Mouse (Mus musculus): ENCODE results near the gene Med25.

Gene Med25

DNA sequence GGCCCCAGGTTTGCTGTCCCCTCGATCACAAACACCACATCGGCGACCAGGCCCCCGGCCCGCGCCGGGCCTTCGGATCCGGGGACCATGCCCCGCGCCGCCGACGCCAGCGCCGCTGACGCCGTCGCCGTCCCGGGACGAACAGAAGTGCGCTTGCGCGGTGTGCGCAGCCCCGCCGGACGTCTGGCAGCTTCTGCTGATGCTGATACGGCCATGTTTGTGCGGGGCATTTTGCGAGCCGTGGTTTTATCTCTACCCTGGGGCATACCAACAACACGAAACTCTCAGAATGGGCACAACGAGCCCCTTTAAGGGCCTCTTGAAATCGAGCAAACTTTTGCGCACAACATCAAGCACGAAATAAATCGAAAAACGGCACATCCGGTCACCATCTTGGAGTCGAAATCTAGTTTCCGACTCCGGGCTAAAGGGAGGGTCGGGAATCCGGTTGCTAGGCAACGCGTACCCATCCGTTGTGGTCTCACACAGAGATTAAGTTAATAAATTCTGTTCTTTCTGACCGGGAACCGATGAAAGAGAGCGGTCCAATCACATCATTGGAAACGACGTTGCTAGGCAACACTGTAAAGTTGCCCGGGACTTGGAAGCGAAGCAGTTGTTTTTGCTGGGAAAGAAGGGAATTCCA is at the start of gene Med25:
Gene Med25, minus strand, starts transcription at position 437 of the 646 bp plus-strand sequence.
- DNase-seq (ENCODE audit: low spot score): peak; percentile 95

- no peak for DNase-seq (ENCODE audit: low spot score)
Measured at GRCm38 (mm10) chr7:44938680-44939079, 46.2 kb upstream of the Med25 start.

- DNase-seq (ENCODE audit: low spot score): peak; percentile 100
Measured at GRCm38 (mm10) chr7:44929204-44930151, 37.0 kb upstream of the Med25 start, which contains the start of gene Ap2a1. Gene Ap2a1 (minus strand): TSS chr7:44929496.

DNA sequence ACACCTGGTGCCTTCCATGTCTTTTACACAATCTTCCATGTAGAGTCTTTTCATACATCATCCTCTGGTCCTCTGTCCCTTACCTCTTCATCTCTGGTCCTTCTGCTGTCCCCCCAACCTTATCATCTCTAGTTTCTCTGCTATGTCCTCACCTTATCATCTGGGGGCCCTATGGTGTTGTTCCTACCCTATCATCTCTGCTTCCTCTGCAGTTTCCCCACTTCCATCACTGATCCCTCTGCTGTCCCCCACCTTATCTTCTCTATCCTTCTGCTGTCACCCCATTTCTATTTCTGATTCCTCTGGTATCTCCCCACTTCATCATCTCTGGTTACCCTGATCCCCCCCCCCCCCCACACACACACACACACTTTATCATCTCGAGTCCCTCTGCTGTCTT is 36.1 kb upstream of the Med25 start:
- DNase-seq (ENCODE audit: low spot score): no peak

- DNase-seq (ENCODE audit: low spot score): no peak
Measured at GRCm38 (mm10) chr7:44925468-44925867, 33.0 kb upstream of the Med25 start.

DNA sequence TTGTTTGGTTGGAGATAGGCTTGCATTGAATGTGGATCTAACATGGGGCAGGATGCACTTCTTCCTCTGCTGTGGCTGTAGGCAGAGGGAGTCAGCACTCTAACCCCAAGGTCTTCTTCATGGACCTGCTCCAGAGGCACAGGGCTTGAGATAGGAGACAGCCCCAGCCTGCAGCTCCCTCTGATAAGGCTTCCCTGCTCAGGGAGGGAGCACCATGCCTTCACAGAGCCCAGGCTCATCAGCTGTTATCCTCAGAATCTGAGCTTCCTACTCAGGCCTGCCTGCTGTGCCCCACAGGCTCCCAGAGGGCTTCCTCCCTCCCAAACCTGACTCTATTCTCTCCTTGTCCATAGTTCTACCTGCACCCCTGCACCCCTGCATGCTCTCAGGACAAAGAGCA is 30.0 kb upstream of the Med25 start:
- DNase-seq (ENCODE audit: low spot score): no peak

- no peak for DNase-seq (ENCODE audit: low spot score)
Measured at GRCm38 (mm10) chr7:44919127-44919526, 26.6 kb upstream of the Med25 start.

GRCm38 (mm10) chr7:44918219-44918618 is 25.7 kb upstream of the Med25 start:
- no peak for DNase-seq (ENCODE audit: low spot score)

GRCm38 (mm10) chr7:44916881-44917280 is 24.4 kb upstream of the Med25 start:
- no peak for DNase-seq (ENCODE audit: low spot score)

- DNase-seq (ENCODE audit: low spot score): no peak
Measured at GRCm38 (mm10) chr7:44916191-44916590, 23.7 kb upstream of the Med25 start.

DNA sequence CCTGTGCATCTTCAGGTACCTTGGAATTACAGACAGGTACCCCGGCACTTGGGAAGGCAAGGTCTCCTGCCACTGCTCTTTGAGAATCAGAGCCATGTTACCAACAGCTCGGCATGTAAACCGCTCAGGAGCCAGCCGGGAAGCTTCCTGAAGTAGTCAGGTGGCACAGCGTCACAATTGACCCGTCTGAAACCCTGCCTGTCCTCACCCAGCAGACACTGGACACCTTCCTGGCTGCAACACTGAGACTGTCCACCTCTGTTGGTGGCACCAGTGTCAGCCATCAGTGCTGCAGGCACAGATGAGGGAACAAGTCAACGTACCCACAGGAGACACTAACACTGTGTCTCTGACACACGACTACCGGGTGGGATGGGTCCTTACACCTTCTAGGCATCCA is 22.8 kb upstream of the Med25 start:
- DNase-seq (ENCODE audit: low spot score): no peak

DNA sequence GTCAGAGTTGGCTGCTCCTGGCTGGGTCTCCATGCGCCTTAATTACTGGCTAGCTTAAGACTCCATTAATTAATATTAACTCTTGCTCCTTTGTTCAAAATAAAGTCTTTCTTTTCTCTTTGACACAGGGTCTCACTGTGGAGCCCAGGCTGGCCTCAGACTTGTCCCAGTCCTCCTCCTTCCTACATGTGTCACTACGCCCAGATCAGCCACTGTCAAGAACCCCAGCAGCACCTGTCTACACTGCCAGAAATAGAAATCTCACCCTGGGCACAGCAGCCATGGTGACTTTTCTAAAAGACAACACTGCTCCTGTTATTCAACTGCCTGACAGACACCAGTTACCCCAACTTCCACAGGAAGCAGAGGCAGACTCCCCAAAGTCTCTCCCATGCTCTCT is 21.9 kb upstream of the Med25 start:
- no peak for DNase-seq (ENCODE audit: low spot score)

GRCm38 (mm10) chr7:44908706-44909476 is 16.4 kb upstream of the Med25 start:
- no peak for DNase-seq (ENCODE audit: low spot score)

GRCm38 (mm10) chr7:44905430-44905829 is 12.9 kb upstream of the Med25 start:
- DNase-seq (ENCODE audit: low spot score): no peak

GRCm38 (mm10) chr7:44901230-44901722 is 8.8 kb upstream of the Med25 start:
- DNase-seq (ENCODE audit: low spot score): no peak

DNA sequence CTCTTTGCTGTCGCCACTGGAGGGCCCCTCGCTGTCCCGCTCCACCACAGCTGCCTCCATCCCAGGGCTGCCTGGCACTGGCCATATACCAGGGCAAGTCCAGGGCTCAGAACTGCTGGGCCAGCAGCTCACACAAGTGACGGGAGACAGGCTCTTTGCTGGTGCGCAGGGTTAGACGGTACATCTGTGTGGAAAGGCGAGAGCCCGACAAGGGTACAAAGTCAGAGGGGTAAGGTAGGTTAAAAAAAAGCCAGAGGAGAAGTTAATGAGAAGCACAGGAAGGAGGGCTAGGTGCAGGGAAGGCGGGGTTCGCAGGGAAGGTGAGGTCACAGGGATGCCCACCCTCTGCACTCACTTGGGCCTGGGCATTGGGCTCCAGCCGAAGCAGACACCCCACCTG is 8.1 kb upstream of the Med25 start:
- DNase-seq (ENCODE audit: low spot score): no peak

DNA sequence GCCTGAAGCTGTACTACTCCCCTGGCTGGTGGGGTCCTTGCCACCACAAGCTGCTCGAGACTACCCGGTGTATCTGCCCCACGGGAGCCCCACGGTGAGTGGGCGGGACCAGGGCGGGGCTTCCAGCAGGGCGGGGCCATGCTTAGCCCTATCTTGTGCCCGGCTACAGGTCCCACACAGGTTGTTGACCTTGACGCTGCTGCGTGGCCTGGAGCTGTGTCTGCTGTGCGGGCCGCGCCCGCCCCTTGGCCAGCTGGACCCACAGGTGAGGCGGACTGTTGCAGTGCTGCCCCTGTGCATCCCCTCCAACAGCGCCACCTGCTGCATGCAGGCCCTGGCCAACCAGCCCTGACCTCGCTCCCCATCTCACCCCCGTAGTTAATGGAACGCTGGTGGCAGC is 6.1 kb upstream of the Med25 start:
- no peak for DNase-seq (ENCODE audit: low spot score)

DNA sequence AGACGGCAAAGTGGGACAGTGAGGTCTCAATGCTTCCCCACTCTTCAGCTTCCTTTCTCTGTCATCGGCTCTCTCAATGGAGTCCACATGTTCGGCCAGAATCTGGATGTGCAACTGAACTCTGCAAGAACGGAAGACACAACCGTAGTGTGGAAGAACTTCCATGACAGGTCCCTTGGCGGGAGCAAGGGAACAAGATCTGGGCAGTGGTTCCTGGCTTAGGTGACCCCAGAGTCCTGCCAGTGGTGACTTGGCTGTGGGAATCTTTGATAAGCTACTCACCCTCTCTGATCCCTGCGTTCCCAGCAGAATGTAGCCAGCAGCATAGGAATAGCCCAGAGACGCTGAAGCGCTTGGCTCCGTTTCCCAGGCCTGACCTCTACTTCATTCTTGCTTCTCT is 4.0 kb upstream of the Med25 start:
- peak; percentile 26 for DNase-seq (ENCODE audit: low spot score)

DNA sequence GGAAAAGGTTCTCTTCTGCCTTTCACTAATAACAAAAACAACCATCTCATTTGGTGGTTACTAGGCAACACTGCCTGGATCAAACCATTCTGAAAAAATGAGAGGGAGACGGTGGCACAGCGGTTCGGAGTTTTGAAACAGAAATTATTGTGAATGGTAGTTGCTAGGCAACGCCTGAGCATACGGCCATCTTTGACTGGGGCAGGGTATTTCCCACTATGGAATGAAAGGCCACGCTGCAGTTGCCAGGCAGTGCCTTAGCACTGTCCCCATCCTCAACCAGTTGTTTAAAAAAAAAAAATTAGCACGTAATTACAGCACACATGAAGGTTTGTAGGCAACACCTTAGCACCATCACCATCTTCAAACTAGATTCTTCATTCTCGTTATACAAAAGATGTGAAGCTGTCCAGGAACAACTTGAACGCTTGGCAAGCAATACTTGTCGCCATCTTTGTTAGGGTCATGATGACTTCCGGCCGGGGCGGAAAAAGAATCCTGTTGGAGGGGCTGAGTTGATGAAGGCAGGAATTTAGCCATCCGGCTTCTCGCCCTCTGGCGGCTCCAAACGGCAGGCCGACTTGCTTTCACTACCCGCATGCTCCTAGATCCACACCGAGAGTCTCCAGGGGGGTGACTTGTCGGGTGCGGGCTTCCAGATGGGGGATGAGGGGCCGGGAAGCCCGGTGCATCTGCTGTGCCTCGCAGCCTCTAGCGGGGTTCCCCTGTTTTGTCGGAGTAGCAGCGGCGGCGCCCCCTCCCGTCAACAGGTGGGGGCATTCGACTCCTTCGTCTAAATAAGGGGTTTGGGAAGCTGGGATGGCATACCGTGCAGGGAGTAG is 3.3 kb upstream of the Med25 start, which contains the start of gene Fuz:
Gene Fuz, plus strand, starts transcription at position 487 of the 842 bp plus-strand sequence.
- DNase-seq (ENCODE audit: low spot score): peak; percentile 94

GRCm38 (mm10) chr7:44895206-44895592 is 2.7 kb upstream of the Med25 start:
- DNase-seq (ENCODE audit: low spot score): no peak

DNA sequence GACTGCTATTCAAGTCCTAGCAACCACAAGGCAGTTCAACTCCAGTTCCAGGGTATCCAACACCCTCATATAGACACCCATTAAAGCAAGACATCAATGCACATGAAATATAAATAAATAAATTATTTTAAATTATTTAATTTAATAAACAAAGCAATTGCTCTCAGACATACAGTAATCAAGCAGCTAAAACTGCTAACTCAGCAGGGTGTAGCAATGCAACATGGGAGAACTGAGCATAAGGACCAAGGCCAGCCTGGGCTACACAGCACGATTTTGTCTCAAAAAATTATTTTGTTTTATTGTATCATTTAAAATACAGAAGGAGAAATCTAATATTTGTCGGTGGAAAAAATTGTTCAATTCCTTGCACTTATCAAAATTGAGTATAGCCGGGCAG is 1.7 kb upstream of the Med25 start:
- no peak for DNase-seq (ENCODE audit: low spot score)
